Mouse (Mus musculus) limb, embryonic 14.5 days (tissue): ENCODE results near the gene 2310007B03Rik. TPM values are rescaled to one million over a fixed set of nuclear protein-coding genes. Genes with fewer than 3 reads are reported as not detected.
A peak's percentile ranks its signal among the peaks of the same experiment; 100 is the strongest.

Source experiments
- ATAC-seq: fragments of 200-750 bp; cut with Nextera tagmentation; 2 replicates; pipeline ENCODE4 v1.8.0; 2017; ENCODE audit warnings: low read depth, moderate number of reproducible peaks, moderate TSS enrichment; ENCODE audit not compliant: low FRiP score
- DNase-seq: peaks from one replicate; pipeline ENCODE4 v3.0.0-alpha.2; 2015; ENCODE audit warnings: low spot score
- H3K27ac ChIP-seq: fragments of 300-500 bp; sonication (generic); replicated peaks from 2 replicates; pipeline ENCODE4 v1.5.1; 2014; ENCODE audit warnings: low read depth, mild to moderate bottlenecking, low read length, moderate library complexity, mixed read lengths
- H3K27me3 ChIP-seq: fragments of 300-500 bp; sonication (generic); 2 replicates; pipeline ENCODE4 v1.6.1; 2014; ENCODE audit warnings: low read length, mixed read lengths; ENCODE audit not compliant: control insufficient read depth, insufficient read depth
- H3K36me3 ChIP-seq: fragments of 300-500 bp; sonication (generic); 2 replicates; pipeline ENCODE4 v1.6.1; 2014; ENCODE audit warnings: mild to moderate bottlenecking, low read length, moderate library complexity, mixed read lengths; ENCODE audit not compliant: control insufficient read depth, insufficient read depth
- H3K4me1 ChIP-seq: fragments of 300-500 bp; sonication (generic); 2 replicates; pipeline ENCODE4 v1.6.1; 2014; ENCODE audit warnings: antibody characterized with exemption, low read length, mixed read lengths; ENCODE audit not compliant: control insufficient read depth, insufficient read depth
- H3K4me2 ChIP-seq: fragments of 300-500 bp; sonication (generic); replicated peaks from 2 replicates; pipeline ENCODE4 v1.6.1; 2014; ENCODE audit warnings: low read depth, mild to moderate bottlenecking, low read length, moderate library complexity; ENCODE audit not compliant: severe bottlenecking
- H3K4me3 ChIP-seq: fragments of 300-500 bp; sonication (generic); replicated peaks from 2 replicates; pipeline ENCODE4 v1.5.1; 2014; ENCODE audit warnings: low read length
- H3K9ac ChIP-seq: fragments of 300-500 bp; sonication (generic); 2 replicates; pipeline ENCODE4 v1.6.1; 2014; ENCODE audit warnings: mild to moderate bottlenecking, low read depth, low read length, moderate library complexity; ENCODE audit not compliant: severe bottlenecking
- H3K9me3 ChIP-seq: fragments of 300-500 bp; sonication (generic); 2 replicates; pipeline ENCODE4 v1.6.1; 2016; ENCODE audit warnings: low read length; ENCODE audit not compliant: control insufficient read depth
- POLR2A ChIP-seq: fragments of 200-500 bp; IDR thresholded peaks from 2 replicates; pipeline ENCODE4 v1.8.0; 2012; ENCODE audit warnings: inconsistent platforms, mild to moderate bottlenecking, moderate library complexity, borderline replicate concordance; ENCODE audit not compliant: insufficient read depth, insufficient read length; ENCODE audit errors: extremely low read depth
- WGBS: fragments of 180-500 bp; shearing (Covaris S2); extraction: QIAGEN DNeasy Blood & Tissue Kit; methylation state at CpG from one replicate; pipeline ENCODE4 v1.1.7; 2014; 5-methylcytosine and 5-hydroxymethylcytosine counted together
- polyA plus RNA-seq, 2 experiments: library from polyadenylated mRNA; depleted of rRNA in 1 of 2; stranded (reverse) in 1 of 2; unstranded in 1 of 2; fragments of >200 nt; fragmentation: Nextera tagmentation in 1 of 2; extraction: Ambion mirVana in 1 of 2; gene quantifications; 2 replicates each; pipeline versions ENCODE4 v1.2.1 to v1.2.3; 2012 to 2014

The 2310007B03Rik gene
- polyA plus RNA-seq, 2 experiments, result 4.2 to 9.0 TPM

GRCm38 (mm10) chr1:93194961-93195360, 34.2 kb upstream of the 2310007B03Rik start:
- Histone ChIP-seq H3K9ac (no peak overlapping the region), H3K27me3 (no peaks in the 10 kb centered on the region), H3K4me2 (no peak overlapping the region), H3K4me1 (0 out of 2 replicates have a peak, but pooled peaks cover 4% of the 10 kb centered on the region), H3K27ac (no peak overlapping the region), H3K4me3 (no peak overlapping the region), H3K9me3 (no peaks in the 10 kb centered on the region), H3K36me3 (no peaks in the 10 kb centered on the region)
- DNase-seq (no peak), ATAC-seq (no peak)
- TF ChIP-seq POLR2A, result no peak
- whole genome bisulfite sequencing, result 89% methylated on average over 3 of the region's 3 CpGs

DNA sequence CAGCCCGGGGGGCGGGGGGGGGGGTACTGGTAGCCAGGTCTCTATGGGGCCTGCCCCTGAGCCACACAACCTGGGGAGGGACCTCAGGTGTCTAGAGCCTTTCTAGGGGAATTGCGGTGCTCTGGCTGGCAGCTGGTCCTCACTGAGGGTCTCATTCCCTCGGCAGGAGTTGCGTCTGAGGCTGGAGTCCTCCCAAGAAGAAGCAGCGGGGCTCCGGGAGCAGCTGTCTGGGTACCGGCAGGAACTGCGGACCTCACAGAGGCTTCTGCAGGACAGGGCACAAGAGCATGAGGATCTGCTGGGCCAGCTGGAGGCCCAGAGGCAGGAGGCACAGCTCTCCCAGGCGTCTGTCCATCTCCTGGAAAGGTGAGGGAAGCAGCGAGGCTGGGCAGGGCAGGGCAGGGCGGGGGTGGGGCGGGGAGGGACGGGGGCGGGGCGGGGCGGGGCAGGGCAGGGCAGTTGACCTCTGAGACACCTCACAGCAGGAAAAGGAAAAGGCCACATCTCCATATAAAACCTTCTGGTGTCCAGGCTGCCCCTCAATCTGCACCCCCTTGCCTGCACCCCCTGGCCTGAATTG, 30.1 kb upstream of the 2310007B03Rik start:
- Histone ChIP-seq H3K36me3 (no peaks in the 10 kb centered on the region), H3K4me2 (0 out of 2 replicates have a peak overlapping the region, but pooled peaks have one; percentile 17), H3K9me3 (no peaks in the 10 kb centered on the region), H3K4me1 (0 out of 2 replicates have a peak, but pooled peaks cover 4% of the 10 kb centered on the region), H3K27ac (no peak overlapping the region), H3K9ac (no peak overlapping the region), H3K27me3 (no peaks in the 10 kb centered on the region), H3K4me3 (no peak overlapping the region)
- ATAC-seq (no peak), DNase-seq (no peak)
- WGBS, result 11% methylated on average over 11 of the region's 17 CpGs
- TF ChIP-seq POLR2A, result no peak

GRCm38 (mm10) chr1:93184071-93184828, 23.5 kb upstream of the 2310007B03Rik start:
- no peak for TF ChIP-seq POLR2A
- Histone ChIP-seq H3K36me3 (no peaks in the 10 kb centered on the region), H3K4me3 (no peak overlapping the region), H3K27ac (no peak overlapping the region), H3K9ac (no peak overlapping the region), H3K4me2 (no peak overlapping the region), H3K9me3 (no peaks in the 10 kb centered on the region), H3K27me3 (no peaks in the 10 kb centered on the region), H3K4me1 (0 out of 2 replicates have a peak, but pooled peaks cover 4% of the 10 kb centered on the region)
- 86% methylated on average over 14 of the region's 14 CpGs for WGBS
- DNase-seq (no peak), ATAC-seq (no peak)

GRCm38 (mm10) chr1:93182281-93182680, 21.5 kb upstream of the 2310007B03Rik start:
- no peaks in the 10 kb centered on the region for H3K36me3 ChIP-seq
- H3K27ac ChIP-seq, result no peak overlapping the region
- DNase-seq (no peak), ATAC-seq (no peak)
- no peak for TF ChIP-seq POLR2A
- H3K4me2 ChIP-seq, result no peak overlapping the region
- H3K27me3 ChIP-seq, result no peaks in the 10 kb centered on the region
- no peak overlapping the region for H3K4me3 ChIP-seq
- peaks cover 10% of the 10 kb centered on the region for H3K4me1 ChIP-seq
- 89% methylated on average over 7 of the region's 7 CpGs for WGBS
- no peaks in the 10 kb centered on the region for H3K9me3 ChIP-seq
- H3K9ac ChIP-seq, result no peak overlapping the region

DNA sequence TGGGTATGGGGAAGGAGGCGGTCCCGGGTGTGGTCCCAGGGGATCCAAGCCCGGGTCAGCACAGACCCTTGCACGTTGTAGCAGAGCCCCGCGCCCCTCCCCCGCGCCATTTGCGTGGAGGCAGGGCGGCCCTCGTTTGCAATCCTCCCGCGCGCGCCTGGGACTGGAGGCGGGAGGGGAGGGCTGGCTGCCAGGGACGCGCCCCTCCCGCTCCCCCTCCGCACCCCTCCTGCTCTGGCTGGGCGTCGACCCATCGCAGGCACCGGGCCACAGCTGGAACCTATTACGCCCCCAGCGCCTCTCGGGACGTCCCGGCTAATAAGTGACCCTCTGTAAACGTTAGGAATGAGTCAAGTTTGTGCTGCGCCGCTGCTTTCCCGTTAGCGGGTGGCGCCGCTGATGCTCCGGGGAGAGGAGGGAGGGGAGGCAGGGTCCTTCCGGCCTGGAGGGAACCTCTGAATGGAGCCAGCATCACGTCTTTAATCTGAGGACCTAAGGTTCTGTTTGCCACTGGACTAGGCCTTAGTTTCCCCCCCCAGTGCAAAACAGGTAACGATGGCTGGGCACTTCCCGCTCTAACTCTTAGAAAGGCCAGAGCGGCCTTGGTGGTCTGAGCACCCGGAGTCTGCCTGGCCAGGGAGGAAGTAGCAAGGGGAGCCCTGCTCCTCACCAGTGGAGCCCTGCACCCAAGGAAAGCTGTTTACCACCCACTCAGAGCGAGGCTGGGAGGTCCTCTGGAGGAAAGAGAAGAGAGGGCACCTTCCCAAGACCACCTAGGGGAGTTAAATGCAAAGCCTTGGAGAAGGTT, 16.0 kb upstream of the 2310007B03Rik start:
- peak; percentile 90 for DNase-seq
- TF ChIP-seq POLR2A, result no peak

More for the DNA sequence above, 16.0 kb upstream of the 2310007B03Rik start:
- peak overlapping the region; percentile 44 for H3K9ac ChIP-seq
- H3K9me3 ChIP-seq, result no peaks in the 10 kb centered on the region
- ATAC-seq, result peak; percentile 85
- 1% methylated on average over 27 of the region's 44 CpGs for WGBS
- H3K4me3 ChIP-seq, result peak overlapping the region; percentile 27
- no peaks in the 10 kb centered on the region for H3K36me3 ChIP-seq
- no peaks in the 10 kb centered on the region for H3K27me3 ChIP-seq
- H3K4me1 ChIP-seq, result peaks cover 32% of the 10 kb centered on the region
- peak overlapping the region; percentile 82 for H3K27ac ChIP-seq
- H3K4me2 ChIP-seq, result peak overlapping the region; percentile 64
